Mouse (Mus musculus): Measurements from ENCODE around the gene Eif5b. TPM values are rescaled to one million over a fixed set of nuclear protein-coding genes. Genes with fewer than 3 reads are reported as not detected.

The Eif5b gene
- total and polyA plus RNA-seq, 2 experiments from 2014 or later, result 18.2 to 20.7 TPM

DNA sequence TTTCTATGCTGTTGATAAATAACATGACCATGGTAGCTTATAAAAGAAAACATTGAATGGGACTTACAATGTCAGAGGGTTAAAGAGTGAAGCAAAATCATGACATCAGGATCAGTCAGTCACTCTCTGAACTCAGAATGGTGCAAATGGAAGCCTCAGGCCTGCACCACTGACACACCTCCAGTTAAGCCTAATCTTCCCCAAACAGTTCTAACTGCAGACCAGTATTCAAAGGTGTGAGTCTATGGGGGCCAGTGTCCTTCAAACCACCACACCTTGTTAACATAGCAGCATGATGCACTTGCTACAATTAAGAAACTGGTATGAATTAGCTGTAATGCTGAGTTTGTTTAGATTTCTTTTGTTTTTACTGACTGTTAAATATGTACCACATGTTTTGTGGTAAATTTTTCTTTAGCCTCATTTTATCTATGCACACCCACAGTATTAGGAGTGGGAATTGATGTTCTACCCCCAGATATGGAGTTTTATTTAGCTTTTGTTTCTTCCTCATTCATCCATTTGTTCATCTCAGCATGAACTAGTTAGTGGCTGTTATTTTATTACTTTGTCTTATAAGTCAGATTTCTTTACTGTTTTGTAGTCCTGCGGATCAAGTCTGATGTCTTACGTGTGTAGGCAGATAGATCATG, 16.9 kb downstream of the Eif5b start:
- H3K27ac ChIP-seq, result no peak overlapping the region
- no peak overlapping the region for H3K4me2 ChIP-seq (ENCODE audit: low read depth, low read length)
- no peak overlapping the region for H3K4me3 ChIP-seq (ENCODE audit: low read length)
- no peaks in the 10 kb centered on the region for H3K4me1 ChIP-seq (ENCODE audit: insufficient read depth, low read length)
- no peak overlapping the region for H3K9ac ChIP-seq (replicated peaks; ENCODE audit: low read length)
- WGBS, result 97% methylated on average over 2 of the region's 2 CpGs
- DNase-seq (ENCODE audit: low spot score) (no peak), ATAC-seq (no peak)
- H3K9me3 ChIP-seq (ENCODE audit: low read length), result no peaks in the 10 kb centered on the region
- TF ChIP-seq CTCF (IDR thresholded peaks at IDR 0.05; ENCODE audit: low read depth), result no peak
- peaks cover 8% of the 10 kb centered on the region for H3K36me3 ChIP-seq (ENCODE audit: insufficient read depth, low read length)
- no peaks in the 10 kb centered on the region for H3K27me3 ChIP-seq (ENCODE audit: insufficient read depth, low read length)

- no peaks in the 10 kb centered on the region for H3K27me3 ChIP-seq (ENCODE audit: insufficient read depth, low read length)
- H3K9me3 ChIP-seq (ENCODE audit: low read length), result no peaks in the 10 kb centered on the region
- H3K27ac ChIP-seq, result no peak overlapping the region
- DNase-seq (ENCODE audit: low spot score) (no peak), ATAC-seq (no peak)
- no peak for TF ChIP-seq CTCF (IDR thresholded peaks at IDR 0.05; ENCODE audit: low read depth)
- H3K36me3 ChIP-seq (ENCODE audit: insufficient read depth, low read length), result peaks cover 16% of the 10 kb centered on the region; the same call in 1 of the 2 replicates
- H3K4me2 ChIP-seq (ENCODE audit: low read depth, low read length), result no peak overlapping the region
- no peak overlapping the region for H3K9ac ChIP-seq (replicated peaks; ENCODE audit: low read length)
- no peaks in the 10 kb centered on the region for H3K4me1 ChIP-seq (ENCODE audit: insufficient read depth, low read length)
- WGBS, result 93% methylated on average over 7 of the region's 7 CpGs
- H3K4me3 ChIP-seq (ENCODE audit: low read length), result no peak overlapping the region
Measured at GRCm38 (mm10) chr1:38027301-38027700, 29.5 kb downstream of the Eif5b start.

- 93% methylated on average over 5 of the region's 5 CpGs for WGBS
- no peak for TF ChIP-seq CTCF (IDR thresholded peaks at IDR 0.05; ENCODE audit: low read depth)
- Histone ChIP-seq H3K4me1 (ENCODE audit: insufficient read depth, low read length) (no peaks in the 10 kb centered on the region), H3K9ac (replicated peaks; ENCODE audit: low read length) (no peak overlapping the region), H3K27me3 (ENCODE audit: insufficient read depth, low read length) (no peaks in the 10 kb centered on the region), H3K36me3 (ENCODE audit: insufficient read depth, low read length) (peaks cover 33% of the 10 kb centered on the region), H3K4me2 (ENCODE audit: low read depth, low read length) (no peak overlapping the region), H3K9me3 (ENCODE audit: low read length) (no peaks in the 10 kb centered on the region), H3K27ac (no peak overlapping the region), H3K4me3 (ENCODE audit: low read length) (no peak overlapping the region)
- DNase-seq (ENCODE audit: low spot score), result no peak
- no peak for ATAC-seq
Measured at GRCm38 (mm10) chr1:38031391-38031790, 33.6 kb downstream of the Eif5b start.

DNA sequence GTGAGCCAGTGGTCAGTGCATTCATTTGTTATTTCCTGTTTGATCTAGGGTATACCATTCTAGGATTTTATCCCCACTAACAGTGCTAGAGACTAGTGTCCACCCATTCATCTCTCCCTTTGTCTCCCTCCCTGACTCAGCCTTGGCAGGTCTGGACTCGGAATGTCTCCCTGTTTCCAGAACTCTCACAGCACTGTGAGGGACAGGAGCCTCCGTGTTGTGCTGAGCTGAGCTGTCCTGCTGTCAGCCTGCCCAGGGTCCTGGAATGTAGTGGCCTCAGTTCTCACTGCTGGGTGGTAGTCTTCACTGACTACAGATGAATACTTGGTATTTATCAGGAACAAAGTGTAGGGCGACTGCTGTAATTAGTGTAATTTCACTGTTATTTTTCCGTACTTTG, 37.7 kb downstream of the Eif5b start:
- H3K27me3 ChIP-seq (ENCODE audit: insufficient read depth, low read length), result no peaks in the 10 kb centered on the region
- peaks cover 55% of the 10 kb centered on the region for H3K36me3 ChIP-seq (ENCODE audit: insufficient read depth, low read length)
- no peak for TF ChIP-seq CTCF (IDR thresholded peaks at IDR 0.05; ENCODE audit: low read depth)
- H3K9ac ChIP-seq (replicated peaks; ENCODE audit: low read length), result no peak overlapping the region
- no peak overlapping the region for H3K4me2 ChIP-seq (ENCODE audit: low read depth, low read length)
- H3K9me3 ChIP-seq (ENCODE audit: low read length), result no peaks in the 10 kb centered on the region
- H3K27ac ChIP-seq, result no peak overlapping the region
- WGBS, result 93% methylated on average over 4 of the region's 4 CpGs
- DNase-seq (ENCODE audit: low spot score) (no peak), ATAC-seq (no peak)
- no peaks in the 10 kb centered on the region for H3K4me1 ChIP-seq (ENCODE audit: insufficient read depth, low read length)
- H3K4me3 ChIP-seq (ENCODE audit: low read length), result no peak overlapping the region

DNA sequence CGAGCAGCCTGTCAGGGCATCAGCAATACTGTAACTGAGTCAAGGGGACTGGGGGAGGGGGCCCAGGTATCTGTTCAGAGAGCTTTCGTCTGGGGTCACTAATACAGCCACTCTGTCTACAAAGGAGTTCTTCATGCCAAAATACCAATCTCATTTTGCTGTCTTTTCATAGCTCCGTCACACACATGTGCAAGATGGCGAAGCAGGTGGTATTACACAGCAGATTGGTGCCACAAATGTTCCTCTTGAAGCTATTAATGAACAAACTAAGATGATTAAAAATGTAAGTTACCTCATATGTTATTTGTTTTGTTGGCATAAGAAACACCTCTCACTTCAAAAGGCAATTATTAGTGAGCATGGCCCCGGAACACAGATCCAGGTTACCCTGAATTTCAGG, 39.6 kb downstream of the Eif5b start:
- Histone ChIP-seq H3K9ac (replicated peaks; ENCODE audit: low read length) (no peak overlapping the region), H3K4me1 (ENCODE audit: insufficient read depth, low read length) (no peaks in the 10 kb centered on the region), H3K4me2 (ENCODE audit: low read depth, low read length) (no peak overlapping the region), H3K27ac (no peak overlapping the region), H3K4me3 (ENCODE audit: low read length) (no peak overlapping the region), H3K36me3 (ENCODE audit: insufficient read depth, low read length) (peaks cover 61% of the 10 kb centered on the region), H3K9me3 (ENCODE audit: low read length) (no peaks in the 10 kb centered on the region), H3K27me3 (ENCODE audit: insufficient read depth, low read length) (no peaks in the 10 kb centered on the region)
- TF ChIP-seq CTCF (IDR thresholded peaks at IDR 0.05; ENCODE audit: low read depth), result no peak
- WGBS, result 92% methylated on average over 5 of the region's 5 CpGs
- DNase-seq (ENCODE audit: low spot score) (no peak), ATAC-seq (no peak)

DNA sequence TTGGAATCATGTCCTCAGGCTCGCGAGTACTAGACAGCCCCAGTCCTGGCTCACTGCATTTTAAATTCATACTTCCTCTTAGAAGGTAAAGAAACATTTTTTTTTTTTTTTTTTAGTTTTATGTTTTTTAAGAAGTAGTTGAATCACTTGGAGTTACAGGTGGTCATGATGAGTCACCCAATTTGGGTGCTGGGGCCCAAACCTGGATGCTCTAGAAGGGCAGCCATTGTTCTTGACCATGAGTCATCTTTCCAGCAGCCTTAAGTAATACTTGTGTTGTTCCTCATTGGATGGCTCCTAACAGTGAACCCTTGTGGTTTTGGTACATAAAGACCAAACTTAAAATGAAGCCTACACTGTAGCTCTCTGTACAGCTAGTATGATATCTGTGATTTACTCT, 41.1 kb downstream of the Eif5b start:
- no peak overlapping the region for H3K4me2 ChIP-seq (ENCODE audit: low read depth, low read length)
- WGBS, result 98% methylated on average over 2 of the region's 2 CpGs
- no peaks in the 10 kb centered on the region for H3K4me1 ChIP-seq (ENCODE audit: insufficient read depth, low read length)
- TF ChIP-seq CTCF (IDR thresholded peaks at IDR 0.05; ENCODE audit: low read depth), result no peak
- no peaks in the 10 kb centered on the region for H3K27me3 ChIP-seq (ENCODE audit: insufficient read depth, low read length)
- H3K27ac ChIP-seq, result no peak overlapping the region
- H3K9ac ChIP-seq (replicated peaks; ENCODE audit: low read length), result no peak overlapping the region
- H3K9me3 ChIP-seq (ENCODE audit: low read length), result no peaks in the 10 kb centered on the region
- H3K36me3 ChIP-seq (ENCODE audit: insufficient read depth, low read length), result peaks cover 56% of the 10 kb centered on the region
- ATAC-seq (no peak), DNase-seq (ENCODE audit: low spot score) (no peak)
- H3K4me3 ChIP-seq (ENCODE audit: low read length), result no peak overlapping the region

DNA sequence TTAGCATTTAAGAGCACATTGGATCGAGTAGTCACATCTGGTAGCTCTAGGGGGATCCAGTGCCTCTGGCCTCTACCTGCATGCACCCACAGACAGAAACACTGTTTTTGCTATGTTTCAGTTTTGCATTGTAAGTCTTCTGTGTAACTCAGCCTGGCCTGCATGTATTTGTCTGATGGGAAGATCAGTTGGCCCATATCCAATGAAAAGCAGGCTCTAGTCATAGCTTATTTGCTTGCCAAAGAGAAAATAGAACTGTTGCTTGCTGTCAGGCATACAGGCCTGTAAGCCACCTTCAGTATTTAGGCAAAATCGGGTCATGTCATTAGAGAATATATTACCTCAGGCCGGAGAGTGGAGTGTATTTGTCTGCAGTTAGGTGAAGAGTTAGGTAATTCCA, 50.3 kb downstream of the Eif5b start:
- H3K9me3 ChIP-seq (ENCODE audit: low read length), result no peaks in the 10 kb centered on the region
- H3K4me3 ChIP-seq (ENCODE audit: low read length), result no peak overlapping the region
- 84% methylated on average over 3 of the region's 3 CpGs for WGBS
- DNase-seq (ENCODE audit: low spot score), result no peak
- TF ChIP-seq CTCF (IDR thresholded peaks at IDR 0.05; ENCODE audit: low read depth), result no peak
- no peak overlapping the region for H3K27ac ChIP-seq
- H3K27me3 ChIP-seq (ENCODE audit: insufficient read depth, low read length), result no peaks in the 10 kb centered on the region
- H3K9ac ChIP-seq (replicated peaks; ENCODE audit: low read length), result no peak overlapping the region
- H3K36me3 ChIP-seq (ENCODE audit: insufficient read depth, low read length), result peaks cover 80% of the 10 kb centered on the region
- no peaks in the 10 kb centered on the region for H3K4me1 ChIP-seq (ENCODE audit: insufficient read depth, low read length)
- no peak for ATAC-seq
- no peak overlapping the region for H3K4me2 ChIP-seq (ENCODE audit: low read depth, low read length)
